Mouse (Mus musculus) MEL-GATA-1-ER (cell line): ENCODE results near the gene Twf2.

Experiments
- DNase-seq: peaks from one replicate; pipeline ENCODE4 v3.0.0-alpha.2; 2012; ENCODE audit warnings: low read depth; ENCODE audit errors: extremely low read depth

The Twf2 gene

DNA sequence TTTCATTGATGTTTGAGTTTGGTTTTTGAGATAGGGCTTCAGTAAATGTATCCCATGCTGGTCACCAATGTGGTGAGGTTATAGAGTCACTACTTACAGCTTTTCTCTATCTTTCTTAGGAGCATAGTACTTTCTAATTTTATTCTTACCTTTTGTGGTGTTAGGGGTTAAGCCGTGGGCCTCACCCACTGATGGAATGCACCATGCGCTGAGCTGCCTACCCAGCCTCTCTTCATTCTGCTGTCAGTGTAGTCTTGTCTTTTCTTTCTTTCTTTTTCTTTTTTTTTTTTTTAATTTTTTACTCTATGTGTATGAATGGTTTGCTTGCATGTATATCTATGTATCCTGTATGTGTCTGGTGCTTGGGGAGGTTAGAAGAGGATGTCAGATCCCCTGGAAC is 23.5 kb upstream of the Twf2 start:
- no peak for DNase-seq

DNA sequence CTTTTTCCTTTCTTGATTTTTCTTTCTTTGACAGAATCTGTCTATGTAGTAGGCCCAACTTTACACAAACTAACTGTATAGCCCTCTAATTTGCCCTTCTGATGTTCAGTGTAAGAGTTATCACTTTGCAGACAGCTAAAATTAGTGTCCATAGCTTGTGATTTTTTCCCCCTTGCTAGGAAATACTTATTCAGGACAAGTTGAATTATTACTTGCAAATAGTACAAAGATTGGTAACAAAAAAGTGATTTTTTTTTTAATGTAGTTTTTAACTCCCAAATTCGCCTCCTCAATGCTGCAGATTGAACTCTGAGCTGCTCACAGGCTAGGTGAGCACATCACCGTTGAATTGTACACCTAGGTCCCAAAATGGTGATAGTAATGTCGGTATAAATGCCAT is 22.9 kb upstream of the Twf2 start:
- no peak for DNase-seq

GRCm38 (mm10) chr9:106182146-106182545 is 20.8 kb upstream of the Twf2 start:
- no peak for DNase-seq

- no peak for DNase-seq
These were observed 18.9 kb upstream of the Twf2 start for GRCm38 (mm10) chr9:106183996-106184395.

- DNase-seq, result no peak
These were observed 11.6 kb upstream of the Twf2 start for GRCm38 (mm10) chr9:106191355-106191754.

GRCm38 (mm10) chr9:106192024-106192423 is 10.9 kb upstream of the Twf2 start:
- no peak for DNase-seq

GRCm38 (mm10) chr9:106192998-106193397 is 9.9 kb upstream of the Twf2 start:
- DNase-seq, result no peak

DNA sequence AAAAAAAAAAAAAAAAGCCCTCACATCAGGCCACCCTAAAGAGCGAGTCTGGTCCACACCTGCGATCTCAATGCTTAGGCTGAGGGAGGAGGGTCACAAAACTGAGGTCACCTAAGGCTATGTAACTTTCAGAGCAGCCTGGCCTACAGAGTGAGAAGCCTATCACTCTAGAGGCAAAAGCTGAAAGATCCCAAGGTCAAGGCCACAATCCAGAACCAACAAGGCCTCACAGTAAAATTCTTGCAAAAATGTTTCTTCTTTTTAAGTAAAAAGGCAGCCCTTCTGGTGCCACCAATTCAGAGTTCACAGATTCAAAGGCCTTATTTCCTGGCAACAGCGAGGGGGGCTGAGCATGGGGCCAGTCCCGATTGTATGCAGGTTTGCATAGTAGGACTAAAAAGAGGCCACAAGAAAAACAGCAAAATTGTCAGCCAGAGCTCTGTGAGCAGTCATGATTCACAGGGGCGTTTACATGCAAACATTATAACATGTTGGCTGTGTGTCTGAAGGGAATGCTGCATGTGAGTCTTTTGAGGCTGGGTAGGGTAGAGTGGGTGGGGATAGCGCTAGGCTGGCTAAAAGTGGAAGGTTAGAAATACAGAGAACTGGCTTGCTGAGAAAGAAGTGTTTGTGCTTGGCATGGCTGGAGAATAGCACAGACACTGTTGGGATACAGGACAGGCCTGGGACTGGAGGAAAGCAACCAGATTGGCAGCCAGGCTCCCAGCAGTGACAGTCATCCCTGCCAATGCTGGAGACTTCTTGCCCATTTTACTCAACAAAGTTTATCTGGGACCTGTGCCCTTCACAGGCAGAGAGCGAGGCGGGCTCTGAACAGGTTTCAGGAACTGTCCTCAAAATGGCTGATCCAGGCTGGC is 8.7 kb upstream of the Twf2 start:
- DNase-seq, result no peak

DNA sequence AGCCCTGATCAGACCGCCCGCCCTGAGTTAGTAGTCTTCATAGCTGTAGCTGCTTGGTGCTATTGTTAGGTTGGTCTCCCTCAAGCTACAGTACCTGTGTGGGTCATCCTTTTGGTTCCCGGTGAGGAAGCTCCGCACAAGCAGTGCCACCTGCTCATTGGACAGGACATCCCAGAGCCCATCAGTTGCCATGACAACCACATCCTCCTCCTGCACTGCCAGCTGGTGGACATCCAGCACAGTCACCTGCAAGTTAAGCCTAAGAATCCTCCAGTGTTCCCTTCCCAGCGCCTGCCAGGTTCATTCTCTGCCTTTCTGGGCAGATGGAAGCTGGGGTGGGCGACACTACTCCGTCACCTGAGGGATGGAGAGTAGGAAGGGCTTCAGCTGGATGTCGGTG is 7.2 kb upstream of the Twf2 start:
- no peak for DNase-seq

DNA sequence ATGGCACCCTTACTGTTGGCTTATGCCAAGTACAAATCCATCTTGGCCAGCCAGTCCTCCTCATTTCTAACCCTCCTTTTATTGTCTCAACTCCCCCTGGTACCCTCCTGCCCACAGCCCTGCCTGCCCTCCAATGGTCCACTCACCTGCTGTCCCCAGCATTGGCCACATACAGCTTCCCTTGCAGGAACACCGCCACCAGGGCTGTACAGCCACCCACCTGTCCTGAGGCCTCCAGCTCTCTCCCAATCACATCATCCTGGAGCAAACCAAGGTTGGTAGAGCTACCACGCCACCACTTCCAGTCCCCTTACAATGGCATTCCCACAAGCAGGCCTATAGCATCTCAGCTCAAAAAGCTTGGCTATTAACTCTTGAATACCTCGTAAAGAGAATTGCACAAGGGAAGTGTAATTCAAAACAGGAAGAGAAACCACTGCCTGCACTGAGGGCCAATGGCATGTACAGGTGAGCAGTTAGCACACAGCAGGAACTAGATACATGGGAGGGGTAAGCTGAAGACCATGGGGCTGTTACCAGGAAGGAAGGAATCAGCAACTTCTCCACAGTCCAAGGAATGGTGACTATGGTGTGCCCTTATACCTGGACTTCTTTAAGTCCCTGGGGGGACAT is 5.7 kb upstream of the Twf2 start:
- no peak for DNase-seq

- no peak for DNase-seq
These were observed 5.2 kb upstream of the Twf2 start for GRCm38 (mm10) chr9:106197732-106198131.

DNA sequence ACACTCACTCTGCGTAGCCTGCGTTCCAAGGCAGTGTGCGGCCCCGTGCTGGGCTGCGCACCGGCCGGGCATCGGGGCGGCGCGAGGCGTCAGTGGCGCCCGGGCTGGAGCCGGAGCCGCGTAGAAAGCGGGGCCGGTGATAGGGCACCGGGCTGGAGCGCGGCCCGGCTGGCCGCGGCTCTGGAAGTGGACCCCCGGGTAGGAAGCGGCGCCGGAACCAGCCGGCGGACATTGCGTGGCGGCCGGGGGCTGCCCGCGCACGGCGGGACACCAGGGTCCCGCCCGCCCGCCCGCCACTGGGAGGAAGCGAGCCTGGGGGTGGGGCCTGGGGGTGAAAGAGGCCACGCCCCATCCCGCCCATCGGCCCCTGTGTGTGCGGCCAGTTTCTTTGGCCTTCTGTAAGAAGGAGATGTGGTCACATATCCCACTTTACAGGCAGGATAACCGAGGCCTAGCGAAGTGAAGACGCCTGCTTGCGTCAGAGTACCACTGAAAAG is 3.9 kb upstream of the Twf2 start:
- peak; percentile 45 for DNase-seq

- DNase-seq, result no peak
These were observed 3.2 kb upstream of the Twf2 start, which contains the start of gene Ppm1m for GRCm38 (mm10) chr9:106199535-106200272. Gene Ppm1m (minus strand): TSS chr9:106199746.

- DNase-seq, result no peak
These were observed 1.0 kb upstream of the Twf2 start for GRCm38 (mm10) chr9:106201895-106202294.

GRCm38 (mm10) chr9:106203990-106204851 is 1.3 kb downstream of the Twf2 start:
- peak; percentile 66 for DNase-seq

- no peak for DNase-seq
These were observed 2.9 kb downstream of the Twf2 start for GRCm38 (mm10) chr9:106205713-106206290.

GRCm38 (mm10) chr9:106206515-106206914 is 3.6 kb downstream of the Twf2 start:
- no peak for DNase-seq

DNA sequence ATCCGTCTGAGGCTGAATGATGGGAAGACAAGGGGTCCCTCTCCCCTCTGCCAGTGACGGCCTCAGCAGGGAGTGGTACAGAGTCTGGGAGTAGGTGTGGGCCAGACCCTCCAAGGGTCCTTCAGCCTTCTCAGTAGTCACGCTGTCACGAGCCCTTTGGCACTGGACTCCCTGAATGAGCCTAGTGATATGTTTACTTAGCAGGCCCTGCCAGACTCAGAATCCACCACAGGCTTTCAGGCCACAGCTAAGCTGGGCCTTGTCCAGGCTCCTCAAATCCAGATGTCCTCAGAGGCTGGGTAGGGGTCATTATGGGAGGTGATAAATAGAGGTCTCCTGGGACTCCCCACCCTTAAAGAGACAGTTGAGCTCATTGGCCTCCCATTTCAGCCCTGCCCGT is 5.3 kb downstream of the Twf2 start:
- no peak for DNase-seq

DNA sequence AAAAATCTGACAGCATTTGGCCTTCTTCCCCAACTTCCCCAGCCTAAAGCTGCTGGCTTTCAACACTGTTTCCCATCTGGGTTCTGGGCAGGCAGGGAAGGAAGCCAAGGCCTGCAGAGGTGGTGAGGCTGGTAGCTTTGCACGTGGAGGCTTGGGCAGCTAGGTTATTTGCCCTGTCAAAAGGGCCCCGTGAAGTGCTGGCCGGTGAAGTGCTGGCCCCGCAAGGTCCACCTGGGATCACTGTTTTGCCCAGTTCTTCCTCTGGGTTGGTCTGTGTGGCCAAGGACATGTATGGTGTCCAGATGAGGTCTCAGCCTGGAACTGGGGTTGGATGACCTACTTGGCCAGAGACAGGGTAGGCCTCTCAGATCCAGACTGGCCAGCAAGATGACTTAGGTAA is 7.0 kb downstream of the Twf2 start:
- no peak for DNase-seq

- DNase-seq, result no peak
These were observed 8.1 kb downstream of the Twf2 start for GRCm38 (mm10) chr9:106210853-106211609.
